Mouse (Mus musculus) testis, adult 2 months (tissue): Measurements from ENCODE around the gene Emp2.

Source experiments
- CTCF ChIP-seq: fragments of 200-500 bp; IDR thresholded peaks from 2 replicates; pipeline ENCODE4 v1.5.1; 2012; ENCODE audit warnings: low read depth, mild to moderate bottlenecking, inconsistent platforms, low read length, moderate library complexity; ENCODE audit not compliant: control insufficient read depth, insufficient read depth, insufficient replicate concordance
- POLR2A ChIP-seq: fragments of 200-500 bp; IDR thresholded peaks from 2 replicates; pipeline ENCODE4 v1.6.1; 2012; ENCODE audit warnings: low read depth, mild to moderate bottlenecking, inconsistent platforms, low read length, moderate library complexity; ENCODE audit not compliant: control insufficient read depth

GRCm38 (mm10) chr16:10301337-10301736 lies 12.4 kb downstream of the Emp2 start:
- TF ChIP-seq POLR2A (no peak), CTCF (no peak)
